Mouse (Mus musculus) cerebellum, postnatal 14 days (tissue): ENCODE results near the gene Plpp6.
A peak's percentile ranks its signal among the peaks of the same experiment; 100 is the strongest.
"Not testable (repeated sequence)": the region's sequence is repeated elsewhere in the genome, so short reads cannot be mapped to it uniquely, and the experiment has no call there.

ENCODE experiments used
- DNase-seq, 2 experiments: peaks; one replicate each; pipeline ENCODE4 v3.0.0; 2021; ENCODE audit warnings: mixed read lengths in 2 of 2

Plpp6 gene

GRCm38 (mm10) chr19:28990194-28990589 lies 26.4 kb downstream of the Plpp6 start, which contains the start of gene Cdc37l1:
TSS of gene Cdc37l1 (plus strand) at chr19:28990352.
- peak; percentile 98 to 99 for DNase-seq

- no peak for DNase-seq
Observed at GRCm38 (mm10) chr19:28990590-28991221, 27.0 kb downstream of the Plpp6 start.

- DNase-seq: no peak
Observed at GRCm38 (mm10) chr19:28991391-28991790, 27.6 kb downstream of the Plpp6 start.

- peak; percentile 20 to 23 for DNase-seq
Observed at GRCm38 (mm10) chr19:28994870-28995269, 31.1 kb downstream of the Plpp6 start.

- DNase-seq: no peak
Observed at GRCm38 (mm10) chr19:28995366-28995765, 31.6 kb downstream of the Plpp6 start.

DNA sequence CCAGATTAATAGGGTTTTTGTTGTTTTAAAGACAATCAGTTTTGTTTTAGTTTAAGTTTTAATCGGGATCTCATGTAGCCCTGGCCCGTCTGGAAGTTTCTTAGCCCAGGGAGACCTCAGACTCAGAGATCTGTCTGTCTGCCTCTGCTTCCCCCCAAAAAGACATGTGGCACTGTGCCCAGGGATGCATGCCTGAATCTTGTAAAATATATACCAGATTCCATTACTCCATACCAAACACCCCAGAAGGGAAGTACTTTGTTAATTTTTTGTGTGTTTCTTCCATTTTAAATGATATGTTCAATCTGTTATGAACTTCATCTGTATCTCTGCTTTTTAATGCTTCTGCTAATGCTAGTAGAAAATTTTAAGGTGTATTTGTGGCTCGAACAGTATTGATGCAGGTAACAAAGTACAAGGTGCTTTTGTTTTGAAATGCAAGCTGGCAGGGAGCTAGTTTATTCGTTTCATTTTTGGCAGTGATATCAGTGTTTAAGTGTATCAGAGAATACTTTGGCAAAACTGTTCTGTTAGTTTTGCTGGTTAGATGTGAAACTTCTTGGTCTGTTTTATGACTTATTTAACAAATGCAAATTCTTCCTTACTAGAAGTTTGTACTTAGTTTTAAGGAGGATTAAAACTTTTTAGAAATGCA lies 34.4 kb downstream of the Plpp6 start:
- DNase-seq: no peak

GRCm38 (mm10) chr19:29000321-29000720 lies 36.6 kb downstream of the Plpp6 start:
- DNase-seq: not testable (repeated sequence)

GRCm38 (mm10) chr19:29008069-29008706 lies 44.4 kb downstream of the Plpp6 start:
- DNase-seq: no peak

- no peak for DNase-seq
Observed at GRCm38 (mm10) chr19:29009046-29009445, 45.3 kb downstream of the Plpp6 start.

DNA sequence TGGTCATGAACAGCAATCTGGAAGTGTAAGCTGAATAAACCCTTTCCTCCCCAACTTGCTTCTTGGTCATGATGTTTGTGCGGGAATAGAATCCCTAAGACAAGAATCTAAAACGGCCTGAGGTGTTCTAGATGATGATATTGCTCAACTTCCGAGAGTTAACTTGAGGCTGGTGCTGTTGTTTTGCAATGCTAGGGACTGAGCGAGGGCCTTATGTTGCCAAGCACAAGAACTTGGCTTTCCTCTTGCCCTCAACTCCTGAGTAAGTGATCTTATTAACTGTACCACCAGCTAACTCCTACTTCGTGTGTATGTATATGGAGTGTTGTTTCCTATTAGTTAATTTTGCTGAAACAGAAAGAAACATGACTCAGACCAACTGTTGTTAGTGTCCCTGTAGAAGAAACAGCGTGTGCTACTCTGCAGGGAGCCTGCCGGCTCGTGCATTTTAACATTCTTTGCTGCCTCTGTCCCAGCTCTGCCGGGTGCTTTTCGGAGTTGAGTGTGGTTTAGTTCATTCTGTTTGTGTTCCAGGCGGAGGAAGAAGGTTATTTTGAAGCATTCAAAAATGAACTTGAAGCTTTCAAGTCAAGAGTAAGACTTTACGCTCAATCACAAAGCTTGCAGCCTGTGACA lies 47.7 kb downstream of the Plpp6 start:
- no peak for DNase-seq

- no peak for DNase-seq
Observed at GRCm38 (mm10) chr19:29014466-29015055, 50.8 kb downstream of the Plpp6 start.

DNA sequence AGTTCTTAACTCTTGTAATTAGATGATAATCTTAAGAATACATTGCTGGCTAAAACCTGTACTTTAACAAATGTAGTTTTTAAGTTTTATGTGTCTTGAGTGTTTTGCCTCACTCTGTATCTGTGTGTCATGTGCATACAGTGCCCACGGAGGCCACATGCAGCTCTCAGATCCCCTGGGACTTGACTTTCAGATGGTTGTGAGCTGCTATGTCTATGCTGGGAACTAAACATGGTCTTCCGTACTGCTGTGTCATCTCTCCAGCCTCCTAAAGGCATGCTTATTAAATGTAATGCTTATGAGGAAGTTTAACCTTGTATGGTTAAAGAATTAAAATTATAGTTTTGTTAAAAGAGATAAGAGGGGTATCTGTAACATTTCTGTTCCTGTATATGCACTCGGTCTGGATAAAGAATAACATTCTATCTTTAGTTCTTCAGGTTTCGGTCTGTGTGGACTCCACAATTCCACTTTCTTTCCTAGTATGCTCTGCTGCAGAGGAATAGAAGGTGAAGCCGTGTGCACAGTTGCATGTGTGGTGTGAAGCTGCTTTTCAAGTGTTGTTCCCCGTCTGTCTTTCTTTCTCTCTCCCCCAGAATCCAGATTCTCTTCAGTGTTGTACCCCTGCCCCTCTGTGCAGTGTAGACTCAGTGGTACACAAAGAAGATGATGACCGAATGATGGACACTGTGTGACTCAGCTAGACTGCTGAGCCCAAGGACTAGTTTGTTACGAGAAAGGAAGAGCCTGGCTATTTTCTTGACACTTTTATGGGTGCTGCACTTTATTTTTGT lies 51.9 kb downstream of the Plpp6 start:
- no peak for DNase-seq

- no peak for DNase-seq
Observed at GRCm38 (mm10) chr19:29016204-29016765, 52.5 kb downstream of the Plpp6 start.
